ENCODE assay signal across 20 mouse cellular contexts in the genomic region with DNA sequence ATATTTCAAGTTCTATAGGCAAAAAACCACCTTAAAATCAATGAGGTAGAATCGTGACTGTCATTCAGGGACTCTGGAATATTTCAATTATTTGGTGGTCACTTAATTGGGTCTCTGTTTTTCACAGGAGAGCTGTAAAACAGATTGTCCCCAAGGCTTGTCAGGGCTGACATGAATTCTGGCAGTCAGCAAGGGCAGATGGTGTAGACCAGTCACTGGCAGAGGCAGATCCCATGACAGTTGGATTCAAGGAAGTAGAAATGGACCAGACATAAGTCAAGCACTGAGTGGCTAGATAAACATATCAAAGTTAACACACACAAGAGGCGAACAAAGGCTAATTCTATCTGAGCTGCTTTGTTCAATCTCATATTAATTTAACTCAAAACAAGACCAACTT.
DNase-seq lines count a peak whose midpoint lies in the region; ATAC-seq lines count a peak whose summit lies in the region.
"Had no signal": no experiment of that assay in that cellular context is flagged by ENCODE, and none has a peak within 500 bp of the region (broad histone marks: within the 10 kb centered on the region; RNA-seq: fewer than 3 reads in every experiment).

No protein-coding gene starts in this region.

- no peaks in the 10 kb centered on the region for H3K36me3 ChIP-seq in forebrain, embryonic 15.5 days
- no peaks in the 10 kb centered on the region for H3K36me3 ChIP-seq in forebrain, embryonic 10.5 days (replicated peaks)
- H3K36me3 ChIP-seq: embryonic facial prominence, embryonic 10.5 days; heart, embryonic 13.5 days had no signal

- no peaks in the 10 kb centered on the region for H3K9me3 ChIP-seq in forebrain, embryonic 15.5 days
- H3K9me3 ChIP-seq in forebrain, embryonic 10.5 days: no peaks in the 10 kb centered on the region
- H3K9me3 ChIP-seq: embryonic facial prominence, embryonic 10.5 days had no signal

- intact Hi-C loops in gastrocnemius, postnatal 14 days (cut with DNase I; ENCODE audit: low total_unique reads): no loop called here

- no peak overlapping the region for H3K9ac ChIP-seq in forebrain, embryonic 15.5 days (replicated peaks)
- H3K9ac ChIP-seq: heart, embryonic 13.5 days had no signal

- no peak for DNase-seq in forebrain, embryonic 10.5 days (ENCODE audit: extremely low spot score, low spot score)
- DNase-seq in brain, adult 2 months (ENCODE audit: low read depth, low spot score): peak; percentile 93
- DNase-seq in cerebellum, adult 11-12 months: peak; percentile 88
- DNase-seq in cerebellum, postnatal 10 days: peak; percentile 86 to 90
- no peak for DNase-seq in gastrocnemius, postnatal 14 days
- DNase-seq in thymus, postnatal 25 days: no peak
- no peak for DNase-seq in layer of hippocampus, adult 9-11 months
- DNase-seq: adrenal gland, postnatal 36 days; gastrocnemius, postnatal 36 days; heart, adult 2 months; heart, postnatal 14 days; kidney, adult 2 months; kidney, postnatal 10 days; lung, postnatal 4 days; thymus, postnatal 36 days had no signal

- H3K4me1 ChIP-seq in forebrain, embryonic 15.5 days: no peaks in the 10 kb centered on the region
- H3K4me1 ChIP-seq in forebrain, embryonic 10.5 days: no peaks in the 10 kb centered on the region
- H3K4me1 ChIP-seq: embryonic facial prominence, embryonic 10.5 days; heart, embryonic 13.5 days had no signal

- 67% methylated on average over 2 of the region's 2 CpGs for whole genome bisulfite sequencing in forebrain, embryonic 15.5 days
- 93% methylated on average over 2 of the region's 2 CpGs for WGBS in forebrain, embryonic 10.5 days

- no peaks in the 10 kb centered on the region for H3K27me3 ChIP-seq in forebrain, embryonic 15.5 days
- H3K27me3 ChIP-seq in forebrain, embryonic 10.5 days (ENCODE audit: poor library complexity, severe bottlenecking): no peaks in the 10 kb centered on the region
- H3K27me3 ChIP-seq: heart, embryonic 13.5 days had no signal

- H3K4me2 ChIP-seq in forebrain, embryonic 15.5 days (replicated peaks): no peak overlapping the region
- H3K4me2 ChIP-seq: heart, embryonic 13.5 days had no signal

- no peak overlapping the region for H3K4me3 ChIP-seq in forebrain, embryonic 15.5 days
- H3K4me3 ChIP-seq in forebrain, embryonic 10.5 days: no peak overlapping the region
- H3K4me3 ChIP-seq: embryonic facial prominence, embryonic 10.5 days; heart, adult 2 months; heart, embryonic 13.5 days had no signal

- ATAC-seq in forebrain, embryonic 15.5 days (replicated peaks): peak; percentile 77; the same call in 1 of the 2 replicates
- ATAC-seq: CD4-positive, CD25-positive, alpha-beta regulatory T cell, adult 4 months; midbrain, embryonic 16.5 days had no signal

- H3K27ac ChIP-seq in forebrain, embryonic 15.5 days (replicated peaks): no peak overlapping the region
- no peak overlapping the region for H3K27ac ChIP-seq in forebrain, embryonic 10.5 days
- H3K27ac ChIP-seq: embryonic facial prominence, embryonic 10.5 days; heart, adult 2 months; heart, embryonic 13.5 days had no signal

Comparison
In these comparisons a context has a peak if more than half of its experiments do, and no peak if none do; other contexts are left out.
1. DNase-seq: peak in brain, adult 2 months (single experiment), cerebellum, adult 11-12 months (single experiment) and cerebellum, postnatal 10 days (2 of 2); none in forebrain, embryonic 10.5 days (single experiment), gastrocnemius, postnatal 14 days (single experiment), thymus, postnatal 25 days (single experiment) and layer of hippocampus, adult 9-11 months (single experiment).